Mouse (Mus musculus): Measurements from ENCODE around the gene Aox4.
A peak's percentile ranks its signal among the peaks of the same experiment; 100 is the strongest.

Gene Aox4

DNA sequence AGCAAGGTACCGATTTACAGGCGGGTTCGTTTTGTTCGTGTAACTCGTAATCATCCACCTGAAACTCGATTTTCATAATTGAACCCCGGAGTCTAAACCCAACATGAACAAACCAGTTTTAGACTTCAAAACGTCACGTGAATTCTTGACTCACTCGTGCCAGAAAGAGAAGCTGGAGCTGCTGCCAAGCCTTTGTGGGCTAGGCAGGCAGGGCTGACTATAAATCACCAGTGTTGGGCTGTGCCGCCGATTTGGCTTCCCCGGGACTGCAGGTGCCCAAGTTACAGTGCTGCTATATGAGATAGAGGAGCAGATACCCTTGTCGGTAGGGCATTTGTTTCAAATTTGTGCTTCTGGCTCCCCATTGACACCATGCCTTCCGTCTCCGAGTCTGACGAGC is at the start of gene Aox4:
Aox4 (plus strand) TSS at position 195 of the 400 bp plus-strand sequence.
- no peak for DNase-seq

DNA sequence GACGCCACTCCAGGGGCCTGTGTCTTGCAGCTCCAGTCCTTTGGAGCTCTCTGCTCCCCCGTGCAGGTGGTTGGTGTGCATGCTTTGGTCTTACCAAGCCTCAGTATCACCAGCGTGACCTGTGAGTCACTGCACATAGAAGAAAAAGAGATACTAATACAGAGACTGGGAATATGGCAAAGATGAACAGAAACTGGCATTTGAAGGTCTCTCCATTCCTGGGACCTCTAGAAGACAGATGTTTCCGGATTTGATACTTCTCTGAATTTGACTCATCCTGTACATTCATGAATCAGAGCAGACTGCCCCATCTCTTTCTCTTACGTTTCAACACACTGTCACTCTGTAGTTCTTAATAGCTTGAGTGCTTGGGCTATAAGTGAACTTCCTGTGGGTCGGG is 40.3 kb upstream of the Aox4 start:
- no peak for DNase-seq

DNA sequence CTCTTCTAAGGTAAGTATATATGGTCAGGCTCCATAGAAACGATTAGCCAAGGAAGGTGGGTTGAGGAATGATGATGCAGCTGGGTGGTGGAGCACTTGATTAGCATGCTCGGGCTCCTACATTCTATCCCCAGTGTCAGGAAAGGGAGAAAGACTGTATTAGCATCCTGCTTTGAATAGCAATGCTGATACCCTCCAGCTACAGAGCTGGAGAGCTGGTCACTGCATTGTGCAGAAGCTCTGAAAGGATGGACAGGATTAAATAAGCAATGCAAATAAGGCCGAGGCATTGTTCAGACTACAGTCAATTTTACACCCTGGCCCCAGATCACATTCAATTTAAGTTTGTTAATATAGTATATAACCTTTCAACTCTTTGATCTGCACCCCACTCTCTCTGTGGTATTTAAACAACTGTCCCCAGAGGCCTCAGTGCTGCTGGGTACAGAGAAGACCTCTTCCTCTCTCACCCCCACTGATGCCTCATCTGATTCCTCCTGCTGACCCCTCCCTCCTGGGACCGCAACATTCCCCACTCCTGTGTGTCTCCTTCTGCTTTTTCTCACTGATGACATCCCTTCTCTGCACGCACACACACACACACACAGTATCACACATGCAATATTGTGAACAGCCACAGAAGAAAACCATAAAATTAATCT is 21.6 kb upstream of the Aox4 start:
- no peak for DNase-seq

DNA sequence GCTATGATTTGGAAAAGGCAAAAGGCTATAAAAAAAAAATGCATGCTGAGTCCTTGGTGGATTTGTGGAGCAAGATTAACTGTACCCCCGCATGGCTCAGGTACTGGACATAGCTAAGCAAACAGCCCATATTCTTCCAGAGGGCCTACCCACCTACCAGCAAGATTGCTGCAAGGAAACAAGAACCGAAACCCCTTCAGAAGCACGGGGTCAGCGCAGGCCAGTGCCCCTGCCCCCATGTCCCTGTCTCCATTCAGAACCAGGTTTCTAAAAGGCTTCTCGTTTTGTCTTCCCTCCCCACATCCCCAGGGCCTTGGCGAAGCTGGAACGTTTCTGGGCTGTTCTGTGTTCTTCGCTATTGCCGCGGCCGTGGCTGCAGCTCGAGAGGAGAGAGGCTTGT is 15.9 kb upstream of the Aox4 start:
- no peak for DNase-seq

DNA sequence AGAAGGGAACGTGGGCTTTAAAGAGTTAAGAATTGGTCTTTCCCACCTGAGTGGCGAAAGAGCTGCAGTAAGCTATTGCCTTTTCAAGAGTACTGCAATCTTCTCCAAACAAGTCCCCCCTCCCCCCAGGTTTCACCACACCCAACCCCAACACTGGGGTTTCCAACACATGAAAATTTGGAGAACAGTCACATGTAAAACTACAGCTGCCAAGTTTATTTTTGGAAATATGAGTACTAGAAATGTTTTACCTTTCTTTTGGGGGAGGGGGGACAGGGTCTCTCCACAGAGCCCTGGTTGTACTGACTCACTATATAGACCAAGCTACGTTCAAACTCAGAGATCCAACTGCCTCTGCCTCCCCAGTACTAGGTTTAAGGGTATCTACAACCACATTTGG is 15.2 kb upstream of the Aox4 start:
- no peak for DNase-seq

DNA sequence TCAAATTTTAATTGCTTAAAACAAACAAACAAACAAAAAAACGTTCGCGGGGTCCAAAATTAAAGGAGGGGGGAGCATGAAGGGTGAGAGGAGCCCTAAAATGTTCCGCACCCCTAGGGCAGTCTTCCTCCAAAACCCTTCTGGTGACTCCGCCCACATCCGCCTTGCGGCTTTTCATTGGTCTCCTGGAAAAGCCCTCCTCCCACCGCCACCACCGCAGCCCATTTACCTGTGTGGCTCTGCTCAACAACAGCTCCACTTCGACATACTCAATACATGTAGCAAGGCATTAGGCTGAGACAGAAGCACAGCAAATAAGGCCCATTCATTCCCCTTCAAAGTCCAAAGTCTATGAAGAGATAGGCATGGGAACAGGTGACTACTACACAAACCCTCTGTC is 14.7 kb upstream of the Aox4 start:
- DNase-seq: no peak

DNA sequence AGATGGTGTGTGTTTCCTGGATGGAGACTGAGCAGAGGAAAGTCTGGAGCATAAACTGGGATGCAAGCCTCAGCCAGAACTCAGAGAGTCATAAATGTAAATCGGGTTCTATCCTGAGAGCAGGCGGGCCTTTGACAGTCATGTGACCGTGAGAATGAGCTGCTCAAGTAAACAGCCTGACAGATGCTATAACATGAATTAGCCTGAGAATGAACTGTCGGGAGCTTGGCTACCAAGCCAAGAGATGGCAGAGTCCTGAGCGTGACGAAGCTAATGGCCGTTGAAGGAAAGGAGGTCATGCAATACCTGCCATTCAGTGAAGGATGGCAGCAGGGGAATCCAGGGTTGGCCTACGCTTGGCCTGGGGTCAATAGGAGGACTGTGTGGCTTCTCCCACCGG is 13.2 kb upstream of the Aox4 start:
- peak; percentile 7 for DNase-seq

DNA sequence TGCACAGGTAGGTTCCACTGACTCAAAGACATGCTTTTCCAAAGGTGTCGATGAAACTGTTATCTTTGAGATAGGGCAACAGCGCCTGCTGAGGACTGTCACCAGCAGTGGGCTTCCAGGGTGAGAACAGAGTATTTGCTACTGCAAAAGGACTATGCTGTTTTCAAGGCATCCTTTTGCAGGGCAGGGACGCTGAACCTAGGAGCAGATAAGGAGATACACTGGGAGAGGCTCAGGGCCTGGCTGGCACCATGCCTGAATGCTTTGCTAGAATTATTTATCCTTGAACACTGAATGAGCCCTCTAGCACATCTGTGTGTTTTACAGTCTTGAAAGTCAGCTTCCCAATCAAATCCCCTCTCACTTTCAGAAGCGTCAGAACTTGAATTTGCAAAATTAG is 11.8 kb upstream of the Aox4 start:
- no peak for DNase-seq

DNA sequence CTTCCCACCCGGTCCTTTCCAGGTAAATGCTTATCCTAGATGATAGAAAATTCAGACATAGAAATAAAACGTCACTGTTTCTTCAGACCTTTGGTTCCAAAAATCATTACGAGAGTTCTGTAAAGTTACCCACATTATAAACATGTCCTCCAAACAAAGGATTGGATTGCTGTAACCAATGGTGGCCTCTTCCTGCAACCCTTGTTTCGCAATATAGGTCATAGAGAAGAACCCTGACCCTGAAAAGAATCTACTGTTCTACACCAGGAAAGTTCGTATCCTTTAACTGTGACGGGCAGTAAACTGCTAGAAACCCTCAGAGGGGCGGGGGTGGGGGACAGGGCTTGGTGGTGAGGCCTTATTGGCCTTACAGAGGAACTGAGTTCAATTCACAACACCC is 2.6 kb downstream of the Aox4 start:
- DNase-seq: no peak

DNA sequence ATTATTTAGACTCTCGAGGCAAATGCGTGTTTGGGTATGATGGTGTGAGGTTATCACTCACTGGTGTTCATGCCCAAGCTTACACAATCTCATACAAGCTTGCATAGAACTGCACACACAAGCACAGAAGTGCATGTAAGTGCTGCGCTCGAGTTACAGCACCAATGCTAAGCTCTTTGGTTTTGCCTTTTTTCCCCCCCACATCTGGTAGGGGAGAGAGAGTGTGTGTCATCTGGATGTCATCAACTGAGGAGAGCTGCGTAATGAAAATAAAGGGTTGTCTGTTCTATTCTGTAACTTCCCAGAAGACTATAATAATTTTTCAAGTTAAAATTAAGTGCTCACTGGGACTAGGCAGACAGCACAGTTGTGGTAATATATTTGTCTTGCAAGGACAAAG is 3.6 kb downstream of the Aox4 start:
- DNase-seq: no peak

DNA sequence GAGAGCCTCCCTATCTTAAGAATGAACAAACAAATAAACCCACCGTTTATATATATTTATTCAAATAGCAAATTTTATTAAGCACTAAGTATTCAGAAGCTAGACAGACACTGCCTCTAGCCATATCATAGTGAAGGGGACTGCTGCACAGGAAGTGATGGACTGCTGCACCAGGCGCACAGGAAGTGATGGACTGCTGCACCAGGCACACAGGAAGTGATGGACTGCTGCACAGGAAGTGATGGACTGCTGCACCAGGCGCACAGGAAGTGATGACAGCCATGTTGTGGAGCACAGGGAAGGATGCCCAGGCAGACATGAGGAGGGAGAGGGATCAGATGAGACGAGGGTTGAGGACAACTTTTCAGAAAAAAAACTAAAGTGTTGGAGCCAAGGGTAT is 5.2 kb downstream of the Aox4 start:
- DNase-seq: no peak

DNA sequence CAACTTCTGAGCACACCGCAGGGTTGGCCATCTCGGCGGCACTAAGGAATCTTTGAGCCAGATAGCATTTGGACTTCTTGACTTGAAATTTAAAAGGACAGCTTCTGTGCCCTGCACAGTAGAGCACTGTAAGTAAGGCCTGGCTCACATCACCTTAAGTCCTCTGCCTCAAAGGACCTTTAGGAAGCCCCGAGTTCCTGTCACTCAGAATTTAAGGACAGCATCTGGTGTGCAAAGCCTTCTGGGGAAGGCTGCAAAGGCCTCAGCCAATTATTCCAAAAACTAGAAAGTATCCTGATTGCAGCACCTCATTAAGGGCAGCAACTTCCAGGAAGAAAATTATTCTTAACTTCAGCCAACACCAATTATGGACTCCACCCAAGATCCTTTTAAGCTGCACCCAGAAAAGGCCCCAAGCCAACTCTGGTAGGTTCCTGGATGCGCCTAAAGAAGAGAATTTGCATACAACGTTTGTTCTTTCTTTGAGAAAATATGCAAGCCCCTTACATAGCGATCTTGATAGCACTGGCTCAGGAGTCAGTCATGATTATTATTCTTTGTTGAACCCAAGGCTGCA is 5.8 kb downstream of the Aox4 start:
- DNase-seq: no peak

DNA sequence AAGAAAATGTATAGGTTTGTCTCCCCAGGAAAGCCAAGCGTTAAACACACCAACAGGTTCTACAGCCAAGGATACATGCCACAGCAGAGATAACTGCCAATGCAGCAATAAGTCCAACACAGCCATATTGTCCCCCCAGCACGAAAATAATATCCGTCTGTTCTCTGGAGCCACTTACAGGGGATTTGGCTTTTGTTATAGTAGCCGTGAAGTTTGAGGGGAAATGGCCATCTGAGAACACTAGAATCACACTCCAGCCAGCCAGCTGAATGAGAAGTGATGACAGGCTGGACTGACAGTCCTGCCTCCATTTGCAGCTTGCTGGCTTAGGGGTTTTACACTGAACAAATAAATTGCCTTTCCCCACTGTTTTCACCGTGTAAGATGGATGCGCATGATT is 10.9 kb downstream of the Aox4 start:
- DNase-seq: no peak

DNA sequence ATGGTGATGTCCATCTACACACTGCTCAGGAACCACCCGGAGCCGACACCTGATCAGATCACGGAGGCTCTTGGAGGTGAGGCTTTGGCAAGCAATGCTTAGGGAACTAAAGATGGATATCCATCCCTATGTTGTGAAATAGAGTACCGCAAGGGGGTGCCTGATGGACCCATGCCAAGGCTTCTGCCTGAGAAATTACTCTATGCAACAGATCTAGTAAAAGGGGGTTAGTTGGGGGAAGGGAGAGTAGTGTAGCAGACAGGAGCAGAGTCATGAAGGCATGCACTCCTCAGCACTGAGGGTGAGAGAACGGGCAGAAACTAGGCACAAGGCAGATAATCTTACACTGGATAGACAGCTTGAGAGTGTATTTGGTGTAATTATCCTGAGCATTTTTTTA is 11.7 kb downstream of the Aox4 start:
- DNase-seq: no peak

DNA sequence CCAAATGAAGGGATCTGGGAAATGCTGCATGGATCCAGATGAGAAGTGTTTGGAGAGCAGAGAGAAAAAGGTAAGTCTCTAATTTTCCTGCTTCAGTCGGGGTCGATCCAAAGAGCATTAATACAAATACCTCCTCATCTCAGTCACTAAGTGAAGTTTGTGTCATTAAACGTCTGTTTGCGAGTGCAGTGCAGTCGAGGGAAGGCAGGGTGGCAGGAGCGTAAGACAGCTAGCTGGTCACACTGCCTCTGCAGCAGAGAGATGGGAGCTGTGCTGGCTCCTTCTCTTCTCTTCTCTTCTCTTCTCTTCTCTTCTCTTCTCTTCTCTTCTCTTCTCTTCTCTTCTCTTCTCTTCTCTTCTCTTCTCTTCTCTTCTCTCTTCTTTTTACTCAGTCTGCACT is 17.9 kb downstream of the Aox4 start:
- no peak for DNase-seq

DNA sequence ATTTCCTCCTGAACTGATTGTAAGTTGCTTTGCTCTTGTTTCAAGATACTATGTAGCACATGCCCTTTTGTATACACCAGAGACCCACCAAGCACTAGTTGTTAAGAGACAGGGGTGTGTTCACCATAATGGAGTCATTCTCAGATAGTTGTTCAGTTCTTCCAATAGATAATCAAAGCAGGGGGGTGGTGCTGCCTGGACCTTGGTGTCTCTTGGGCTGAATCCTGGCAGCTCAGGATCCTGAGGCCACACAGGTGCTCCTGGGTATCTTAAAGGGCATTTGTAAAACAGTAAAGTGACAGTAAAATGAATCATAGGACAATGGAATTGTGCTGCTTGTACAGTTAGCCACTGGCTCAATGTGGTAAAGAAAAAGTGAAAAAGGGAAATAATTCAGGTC is 18.7 kb downstream of the Aox4 start:
- no peak for DNase-seq

DNA sequence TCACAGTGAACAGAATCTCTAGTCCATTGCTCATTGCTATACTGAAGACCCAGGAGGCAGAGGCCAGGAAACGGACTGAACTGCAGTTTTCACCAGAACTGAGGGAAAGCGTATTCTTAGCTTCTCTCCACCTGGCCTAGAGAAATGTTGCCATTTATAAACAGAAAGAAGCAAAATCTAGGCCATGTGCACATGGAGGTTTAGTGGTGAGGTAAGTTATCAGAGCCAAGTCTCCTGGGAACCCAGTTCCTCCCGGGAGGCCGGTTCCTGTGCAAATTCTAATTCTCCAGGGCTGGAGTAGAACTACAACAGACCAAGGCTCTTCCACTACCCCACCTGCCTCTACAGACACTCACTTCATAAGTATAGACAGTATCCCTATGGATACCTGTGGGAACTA is 19.6 kb downstream of the Aox4 start:
- DNase-seq: no peak

DNA sequence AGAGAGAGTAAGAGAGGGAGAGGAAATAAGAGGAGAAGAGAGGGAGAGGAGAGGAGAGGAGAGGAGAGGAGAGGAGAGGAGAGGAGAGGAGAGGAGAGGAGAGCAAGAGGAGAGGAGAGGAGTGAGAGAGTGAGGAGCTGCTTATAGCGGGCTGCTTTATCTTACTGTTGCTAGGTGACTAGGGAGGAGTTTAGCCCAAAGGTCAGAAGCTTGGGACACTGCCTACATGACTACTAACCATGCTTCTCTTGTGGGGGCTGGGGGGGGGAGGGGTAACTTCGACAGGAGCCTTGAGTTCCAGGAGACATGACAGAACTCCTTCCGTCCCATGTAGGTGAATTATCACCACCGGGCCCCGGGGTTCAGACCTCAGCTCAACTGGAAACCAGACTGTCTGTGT is 20.3 kb downstream of the Aox4 start:
- no peak for DNase-seq

DNA sequence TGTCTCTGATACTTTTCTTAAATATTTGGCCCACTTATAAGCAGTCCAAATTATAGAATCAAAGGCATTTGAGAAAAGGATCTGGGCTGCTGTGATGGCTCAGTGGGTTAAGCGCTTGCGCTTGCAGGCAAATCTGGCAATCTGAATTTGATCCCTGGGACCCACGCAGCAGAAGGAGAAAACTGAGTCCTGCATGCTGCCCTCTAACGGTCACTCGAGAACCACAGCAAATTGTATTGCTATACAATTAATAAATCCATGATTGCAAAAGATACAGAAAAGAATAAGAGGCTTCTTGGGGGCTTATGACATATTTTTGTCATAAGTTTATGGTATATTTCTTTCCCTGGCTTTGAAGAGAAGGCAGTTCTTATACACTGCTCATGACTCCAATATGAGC is 25.2 kb downstream of the Aox4 start:
- no peak for DNase-seq

DNA sequence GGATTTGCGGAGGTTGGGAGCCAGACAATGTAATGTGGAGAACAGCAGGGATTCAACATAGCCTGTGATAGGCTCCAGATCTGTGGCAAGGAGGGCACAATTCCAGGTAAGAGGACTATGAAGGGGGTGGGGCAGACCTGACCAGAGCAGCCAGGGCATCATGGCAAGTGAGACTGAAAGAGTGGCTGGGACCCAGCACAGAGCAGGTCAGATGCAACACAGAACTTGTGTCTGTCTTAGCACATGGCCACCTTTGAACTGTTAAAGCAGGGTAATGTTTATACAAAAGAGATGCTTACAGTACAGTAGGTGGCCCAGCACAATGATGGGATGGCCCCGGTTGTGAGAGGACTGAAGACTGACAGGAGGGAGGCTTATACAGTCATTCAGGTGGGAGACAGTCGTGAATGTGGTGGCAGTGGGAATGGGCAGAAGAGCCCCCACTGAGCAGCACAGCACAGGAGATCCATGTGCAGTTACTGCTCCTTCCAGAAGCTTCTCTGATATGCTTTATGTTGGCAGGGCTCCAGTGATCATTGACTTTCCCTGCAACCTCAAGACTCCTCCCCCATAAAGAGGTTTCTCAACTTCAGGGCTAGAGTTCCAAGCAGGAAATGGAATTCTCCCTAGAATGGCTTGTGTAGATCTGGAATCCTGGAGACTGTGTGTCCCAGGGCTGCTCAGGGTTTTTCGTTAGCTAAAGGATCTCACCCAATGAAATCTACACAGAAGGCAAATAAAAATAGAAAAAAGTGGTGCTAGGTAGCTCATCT is 27.5 kb downstream of the Aox4 start:
- DNase-seq: no peak

DNA sequence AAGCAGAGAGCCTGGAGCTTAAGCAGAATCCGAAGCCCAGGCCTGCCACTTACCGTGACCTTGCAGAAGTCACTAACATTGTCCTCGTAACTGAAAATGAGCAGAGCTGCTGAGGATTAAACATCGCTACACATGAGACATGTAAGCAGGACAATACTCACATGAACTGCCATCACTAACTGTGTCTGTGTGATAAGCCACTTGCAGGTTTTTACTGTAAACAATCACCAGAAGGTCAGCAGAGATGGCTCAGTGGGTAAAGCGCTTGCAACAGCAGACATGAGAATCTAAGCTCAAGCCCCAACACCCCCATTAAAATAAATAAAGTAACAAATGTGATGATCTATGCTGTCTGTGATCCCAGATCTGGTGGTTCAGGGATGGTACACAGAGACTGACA is 28.2 kb downstream of the Aox4 start:
- DNase-seq: no peak

DNA sequence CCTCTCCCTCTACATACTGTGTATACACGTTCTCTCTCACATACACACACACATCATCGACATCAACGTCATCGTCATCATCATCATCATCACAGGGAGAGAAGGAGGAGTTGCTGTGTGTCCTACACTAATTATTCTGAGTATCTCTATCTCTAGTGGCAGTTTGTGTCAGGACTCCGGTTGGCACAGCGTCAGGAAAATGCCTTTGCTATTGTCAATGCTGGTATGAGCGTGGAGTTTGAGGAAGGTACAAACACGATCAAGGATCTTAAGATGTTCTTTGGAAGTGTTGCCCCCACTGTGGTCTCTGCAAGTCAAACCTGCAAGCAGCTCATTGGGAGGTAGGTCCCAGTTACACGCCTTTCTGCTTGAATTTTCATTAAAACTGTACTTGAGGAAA is 28.8 kb downstream of the Aox4 start:
- no peak for DNase-seq

DNA sequence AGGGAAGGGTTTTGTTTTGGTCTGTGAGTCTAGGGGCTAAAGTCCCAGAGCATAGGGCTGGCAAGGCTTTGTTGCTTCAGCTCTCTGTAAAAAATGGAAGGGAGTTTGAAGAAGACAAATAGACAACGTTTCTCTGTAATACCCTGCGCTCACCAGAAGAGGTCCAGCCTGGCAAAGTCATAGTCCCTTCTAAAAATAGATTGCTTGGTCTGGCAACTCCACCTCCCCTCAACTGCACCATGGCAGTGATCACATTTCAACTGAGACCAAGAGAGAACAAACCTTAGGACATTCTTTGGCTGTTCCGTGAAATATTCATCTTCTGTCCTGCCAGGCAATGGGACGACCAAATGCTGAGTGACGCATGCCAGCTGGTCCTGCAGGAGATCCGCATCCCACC is 30.1 kb downstream of the Aox4 start:
- no peak for DNase-seq

DNA sequence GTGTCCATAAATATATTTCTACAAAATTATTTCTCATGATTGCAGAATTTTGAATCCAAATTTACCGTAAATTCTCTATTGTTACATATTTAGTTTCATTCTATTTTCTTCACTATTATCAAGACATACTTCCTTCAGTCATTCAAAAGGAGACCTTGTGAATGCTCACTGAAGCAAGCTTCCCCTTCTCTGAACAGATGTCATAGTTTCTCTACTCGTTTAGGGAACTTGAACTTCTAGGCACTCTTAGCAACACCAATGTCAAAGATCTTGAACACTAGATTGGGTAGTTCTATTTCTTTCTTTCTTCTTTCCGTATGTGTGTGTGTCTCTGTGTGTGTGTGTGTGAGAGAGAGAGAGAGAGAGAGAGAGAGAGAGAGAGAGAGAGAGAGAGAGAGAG is 34.3 kb downstream of the Aox4 start:
- no peak for DNase-seq

DNA sequence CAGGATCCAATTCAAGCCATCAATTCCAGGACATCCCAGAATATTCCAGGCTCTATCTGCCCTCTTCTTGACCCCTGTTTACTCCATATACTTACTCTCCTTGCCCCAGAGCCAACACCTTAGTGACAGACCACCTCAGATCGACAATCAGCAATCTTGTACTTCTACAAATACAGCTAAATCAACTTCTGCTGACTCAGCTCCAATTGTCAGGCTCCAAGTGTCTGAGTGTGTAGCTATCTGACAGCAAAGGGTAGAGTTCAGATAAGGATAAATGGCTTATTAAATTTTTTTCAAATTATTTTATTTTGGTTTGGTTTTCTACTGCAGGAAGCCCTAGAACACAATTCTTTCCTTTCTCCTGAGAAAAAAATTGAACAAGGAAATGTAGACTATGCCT is 38.3 kb downstream of the Aox4 start:
- no peak for DNase-seq

Data from retina, postnatal 1 day (tissue).